Mouse (Mus musculus) heart, embryonic 12.5 days (tissue): ENCODE results near the gene Hoxd12. TPM values are rescaled to one million over a fixed set of nuclear protein-coding genes. Genes with fewer than 3 reads are reported as not detected.

Source experiments
- ATAC-seq: fragments of 200-750 bp; cut with Nextera tagmentation; 2 replicates; pipeline ENCODE4 v1.8.0; 2017; ENCODE audit warnings: moderate TSS enrichment, moderate library complexity; ENCODE audit not compliant: insufficient number of reproducible peaks, low FRiP score
- H3K27ac ChIP-seq: fragments of 300-500 bp; sonication (generic); 2 replicates; pipeline ENCODE4 v1.5.1; 2016; ENCODE audit warnings: mild to moderate bottlenecking, moderate library complexity; ENCODE audit not compliant: poor library complexity, severe bottlenecking
- H3K27me3 ChIP-seq: fragments of 300-500 bp; sonication (generic); replicated peaks from 2 replicates; pipeline ENCODE4 v1.6.1; 2016; ENCODE audit warnings: mild to moderate bottlenecking, moderate library complexity
- H3K36me3 ChIP-seq: fragments of 300-500 bp; sonication (generic); 2 replicates; pipeline ENCODE4 v1.6.1; 2016; ENCODE audit warnings: mild to moderate bottlenecking, moderate library complexity
- H3K4me1 ChIP-seq: fragments of 300-500 bp; sonication (generic); replicated peaks from 2 replicates; pipeline ENCODE4 v1.6.1; 2016; ENCODE audit warnings: mild to moderate bottlenecking
- H3K4me2 ChIP-seq: fragments of 300-500 bp; sonication (generic); 2 replicates; pipeline ENCODE4 v1.6.1; 2016; ENCODE audit warnings: mild to moderate bottlenecking, moderate library complexity
- H3K4me3 ChIP-seq: fragments of 300-500 bp; sonication (generic); 2 replicates; pipeline ENCODE4 v1.5.1; 2016; ENCODE audit warnings: mild to moderate bottlenecking
- H3K9ac ChIP-seq: fragments of 300-500 bp; sonication (generic); 2 replicates; pipeline ENCODE4 v1.6.1; 2016; ENCODE audit warnings: mild to moderate bottlenecking, moderate library complexity
- H3K9me3 ChIP-seq: fragments of 300-500 bp; sonication (generic); replicated peaks from 2 replicates; pipeline ENCODE4 v1.6.1; 2016; ENCODE audit warnings: mild to moderate bottlenecking, moderate library complexity
- WGBS: fragments of 180-500 bp; shearing (Covaris S2); methylation state at CpG from one replicate; pipeline ENCODE4 v1.1.7; 2016; 5-methylcytosine and 5-hydroxymethylcytosine counted together
- polyA plus RNA-seq: library from polyadenylated mRNA; unstranded; fragments of >200 nt; fragmentation: Nextera tagmentation; extraction: Ambion mirVana; gene quantifications from 2 replicates; pipeline ENCODE4 v1.2.1, GENCODE M21; 2016

Gene Hoxd12
- polyA plus RNA-seq, 1 experiment from 2014 or later, result 0.15 TPM

GRCm38 (mm10) chr2:74715504-74716241 is 40.9 kb downstream of the Hoxd12 start:
- no peak overlapping the region for H3K27ac ChIP-seq
- peak overlapping the region; percentile 67 for H3K4me2 ChIP-seq
- 5% methylated on average over 26 of the region's 26 CpGs for WGBS
- peaks cover 96% of the 10 kb centered on the region for H3K27me3 ChIP-seq
- H3K9me3 ChIP-seq, result no peaks in the 10 kb centered on the region
- H3K4me1 ChIP-seq, result peaks cover 13% of the 10 kb centered on the region
- H3K36me3 ChIP-seq, result no peaks in the 10 kb centered on the region
- peak overlapping the region; percentile 35 for H3K4me3 ChIP-seq
- no peak overlapping the region for H3K9ac ChIP-seq
- peak; percentile 45; the same call in 1 of the 2 replicates for ATAC-seq

DNA sequence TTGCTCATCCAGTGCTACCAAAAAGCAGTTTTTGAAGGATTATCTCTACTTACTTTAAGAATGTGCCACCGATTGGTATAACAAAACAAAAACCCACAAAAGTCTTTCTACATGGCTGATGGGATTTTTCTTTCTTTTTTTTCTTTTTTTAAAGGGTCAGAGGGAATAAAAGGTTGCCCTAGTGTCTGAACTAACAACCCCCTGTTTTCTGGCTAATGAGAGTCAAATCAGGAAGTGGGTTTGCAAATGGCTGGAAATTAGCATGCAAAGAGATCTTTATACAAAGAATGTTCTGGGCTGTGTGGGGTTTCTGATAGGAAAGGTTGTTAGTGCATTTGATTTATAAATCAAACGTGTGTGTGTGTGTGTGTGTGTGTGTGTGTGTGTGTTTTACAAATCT is 45.6 kb downstream of the Hoxd12 start:
- H3K4me1 ChIP-seq, result 0 out of 2 replicates have a peak, but pooled peaks cover 3% of the 10 kb centered on the region
- ATAC-seq, result no peak
- H3K36me3 ChIP-seq, result no peaks in the 10 kb centered on the region
- H3K4me3 ChIP-seq, result no peak overlapping the region
- 11% methylated on average over 2 of the region's 2 CpGs for WGBS
- peaks cover 99% of the 10 kb centered on the region for H3K27me3 ChIP-seq
- H3K9me3 ChIP-seq, result no peaks in the 10 kb centered on the region
- H3K27ac ChIP-seq, result no peak overlapping the region
- no peak overlapping the region for H3K4me2 ChIP-seq
- no peak overlapping the region for H3K9ac ChIP-seq

DNA sequence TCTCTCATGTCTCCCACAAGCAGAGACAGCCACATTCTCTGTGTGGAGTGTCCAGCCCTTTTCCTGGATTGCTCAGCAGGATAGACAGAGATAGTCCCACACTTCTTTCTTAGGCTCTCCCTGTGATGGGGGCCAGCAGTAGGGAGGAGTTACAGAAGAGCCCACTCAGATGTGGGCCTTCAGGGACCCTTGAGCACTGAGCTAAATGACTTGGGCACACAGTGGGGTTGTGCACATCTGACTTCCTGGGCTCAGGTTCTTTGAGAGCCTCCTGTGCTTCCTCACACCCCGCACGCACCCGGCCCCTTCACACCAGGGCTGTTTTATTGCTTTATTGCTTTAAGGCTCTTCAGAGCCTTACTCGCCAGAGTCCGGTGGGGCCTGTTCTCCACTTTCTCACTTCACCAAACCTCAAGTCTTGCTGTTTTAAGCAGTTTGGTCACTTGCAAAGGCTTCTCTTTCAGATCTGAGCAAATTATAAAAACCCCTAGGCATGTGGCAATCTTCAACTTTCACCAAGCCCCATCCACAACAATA is 46.2 kb downstream of the Hoxd12 start:
- H3K36me3 ChIP-seq, result no peaks in the 10 kb centered on the region
- 10% methylated on average over 5 of the region's 5 CpGs for WGBS
- peaks cover 98% of the 10 kb centered on the region for H3K27me3 ChIP-seq
- H3K4me3 ChIP-seq, result no peak overlapping the region
- no peaks in the 10 kb centered on the region for H3K9me3 ChIP-seq
- no peak overlapping the region for H3K4me2 ChIP-seq
- H3K9ac ChIP-seq, result no peak overlapping the region
- no peak overlapping the region for H3K27ac ChIP-seq
- no peak for ATAC-seq
- H3K4me1 ChIP-seq, result 0 out of 2 replicates have a peak, but pooled peaks cover under 1% of the 10 kb centered on the region

DNA sequence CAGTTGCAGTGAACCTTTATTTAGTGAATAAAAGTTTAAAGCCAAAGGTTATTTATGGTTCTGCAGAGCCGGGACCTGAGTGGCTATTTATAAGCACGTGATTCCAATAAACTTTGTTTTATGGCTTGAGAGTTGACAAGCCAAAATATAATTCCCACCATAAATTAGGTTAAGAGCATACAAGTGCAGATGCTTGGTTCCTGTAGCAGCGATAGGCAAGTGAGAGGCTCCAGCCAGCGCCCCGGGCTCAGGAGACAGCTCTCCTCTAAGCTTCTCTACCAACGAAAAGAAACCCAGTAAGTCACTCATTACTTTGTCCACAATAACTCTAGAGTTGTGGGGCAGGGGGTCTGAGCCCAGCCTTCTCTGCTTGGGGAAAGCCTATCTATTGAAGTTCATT is 47.1 kb downstream of the Hoxd12 start:
- 12% methylated on average over 6 of the region's 6 CpGs for WGBS
- no peak for ATAC-seq
- no peak overlapping the region for H3K27ac ChIP-seq
- peaks cover 98% of the 10 kb centered on the region for H3K27me3 ChIP-seq
- no peaks in the 10 kb centered on the region for H3K36me3 ChIP-seq
- H3K9ac ChIP-seq, result no peak overlapping the region
- H3K4me2 ChIP-seq, result no peak overlapping the region
- no peaks in the 10 kb centered on the region for H3K4me1 ChIP-seq
- no peak overlapping the region for H3K4me3 ChIP-seq
- no peaks in the 10 kb centered on the region for H3K9me3 ChIP-seq

DNA sequence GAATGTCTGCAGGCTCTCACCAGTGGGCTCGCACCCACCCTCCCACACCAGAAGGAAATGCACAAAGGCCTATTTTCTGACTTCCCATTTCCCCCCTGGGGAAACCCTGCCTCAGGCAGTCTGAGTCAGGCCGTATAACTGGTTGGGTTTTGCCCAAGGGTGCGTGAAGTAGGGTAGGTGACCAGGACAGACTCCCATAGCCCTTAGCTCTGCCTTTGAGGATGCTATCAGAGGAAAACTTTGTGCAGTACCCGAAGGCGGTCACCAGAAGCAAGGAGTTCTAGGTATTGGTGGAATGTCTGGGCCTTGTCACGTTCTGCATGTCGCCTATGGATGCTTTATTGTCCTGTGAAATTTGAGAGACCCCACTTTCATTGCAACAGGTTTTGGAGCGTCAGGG is 48.1 kb downstream of the Hoxd12 start:
- WGBS, result 9% methylated on average over 8 of the region's 8 CpGs
- no peak overlapping the region for H3K27ac ChIP-seq
- no peak overlapping the region for H3K4me2 ChIP-seq
- H3K27me3 ChIP-seq, result peaks cover 98% of the 10 kb centered on the region
- no peak for ATAC-seq
- H3K9ac ChIP-seq, result no peak overlapping the region
- no peak overlapping the region for H3K4me3 ChIP-seq
- peaks cover 9% of the 10 kb centered on the region for H3K4me1 ChIP-seq
- no peaks in the 10 kb centered on the region for H3K9me3 ChIP-seq
- H3K36me3 ChIP-seq, result no peaks in the 10 kb centered on the region

DNA sequence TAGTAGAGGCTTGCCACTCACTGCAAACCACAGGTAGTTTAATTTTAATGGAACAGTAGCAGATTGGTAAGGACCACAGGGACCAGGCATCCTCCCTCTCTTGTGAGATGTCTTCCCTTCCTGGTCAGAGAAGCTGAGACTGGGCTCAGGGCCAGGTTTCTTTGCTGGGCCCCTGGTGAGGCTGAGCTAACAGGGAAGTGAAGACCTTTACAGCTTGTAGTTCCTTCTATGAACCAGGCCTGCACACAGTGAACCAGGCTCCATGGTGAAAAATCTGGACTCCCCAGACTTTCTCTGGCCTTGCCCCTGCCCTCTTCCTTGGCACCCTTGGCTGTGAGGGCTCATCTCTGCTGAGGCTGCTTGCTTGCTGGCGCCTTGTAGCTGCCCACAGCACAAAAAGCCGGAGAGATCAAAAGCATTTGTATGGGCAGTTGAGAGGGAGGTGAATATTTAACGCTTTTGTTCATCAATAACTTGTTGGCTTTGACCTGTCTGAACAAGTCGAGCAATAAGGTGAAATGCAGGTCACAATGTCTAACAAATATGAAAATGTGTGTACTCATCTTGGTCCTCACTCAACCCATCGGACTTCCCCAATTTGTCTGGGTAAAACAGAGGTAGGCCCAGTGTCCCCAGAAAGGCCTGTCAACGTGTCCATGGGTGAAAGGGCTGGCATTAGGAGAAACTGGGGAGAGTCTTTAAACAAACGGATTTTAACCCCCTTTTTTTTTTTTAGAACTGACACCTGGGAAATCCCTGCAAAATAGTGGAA is 49.6 kb downstream of the Hoxd12 start:
- Histone ChIP-seq H3K9me3 (no peaks in the 10 kb centered on the region), H3K27me3 (peaks cover 96% of the 10 kb centered on the region), H3K27ac (no peak overlapping the region), H3K4me2 (no peak overlapping the region), H3K4me3 (no peak overlapping the region), H3K36me3 (no peaks in the 10 kb centered on the region), H3K9ac (no peak overlapping the region), H3K4me1 (peaks cover 10% of the 10 kb centered on the region)
- no peak for ATAC-seq
- 21% methylated on average over 7 of the region's 7 CpGs for WGBS

DNA sequence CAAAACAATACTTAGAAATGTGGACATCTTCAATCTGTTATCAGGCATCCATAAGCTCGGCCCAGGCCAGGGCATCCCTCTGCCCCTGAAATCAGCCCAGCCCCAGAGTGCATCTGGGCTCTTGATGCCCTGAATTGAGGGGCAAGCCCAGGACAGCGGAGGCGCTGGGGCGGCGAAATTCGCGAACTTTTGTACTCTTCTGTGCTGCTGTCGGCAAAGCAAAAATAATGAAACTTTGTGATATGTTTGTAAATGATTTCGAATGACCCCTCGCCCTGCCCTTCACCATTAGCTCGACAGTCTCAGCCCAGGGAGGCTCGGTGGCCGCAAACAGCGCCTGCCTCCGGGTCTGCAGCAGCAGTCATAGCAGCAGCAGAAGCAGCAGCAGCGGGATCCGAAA is 50.4 kb downstream of the Hoxd12 start:
- 2% methylated on average over 17 of the region's 17 CpGs for WGBS

GRCm38 (mm10) chr2:74726551-74726950 is 51.7 kb downstream of the Hoxd12 start, which contains the start of gene Gm28230:
TSS of gene Gm28230 (plus strand) at chr2:74726728.
- no peak within 1 kb of the TSS for H3K9ac ChIP-seq

More for the DNA sequence above, 50.4 kb downstream of the Hoxd12 start:
- H3K9me3 ChIP-seq, result no peaks in the 10 kb centered on the region
- H3K4me1 ChIP-seq, result peaks cover 10% of the 10 kb centered on the region
- peaks cover 94% of the 10 kb centered on the region for H3K27me3 ChIP-seq
- no peak overlapping the region for H3K27ac ChIP-seq
- no peak for ATAC-seq
- H3K4me2 ChIP-seq, result no peak overlapping the region
- no peaks in the 10 kb centered on the region for H3K36me3 ChIP-seq
- no peak overlapping the region for H3K4me3 ChIP-seq
- H3K9ac ChIP-seq, result no peak overlapping the region

GRCm38 (mm10) chr2:74726973-74727639 is 52.3 kb downstream of the Hoxd12 start:
- Histone ChIP-seq H3K4me2 (peak overlapping the region; percentile 62), H3K36me3 (no peaks in the 10 kb centered on the region), H3K4me3 (peak overlapping the region; percentile 42), H3K27me3 (peaks cover 93% of the 10 kb centered on the region), H3K9me3 (no peaks in the 10 kb centered on the region), H3K4me1 (peaks cover 10% of the 10 kb centered on the region), H3K9ac (no peak overlapping the region), H3K27ac (no peak overlapping the region)
- no peak for ATAC-seq
- WGBS, result under 1% methylated on average over 43 of the region's 43 CpGs

More at GRCm38 (mm10) chr2:74726551-74726950, 51.7 kb downstream of the Hoxd12 start, which contains the start of gene Gm28230:
- WGBS, result 7% methylated on average over 5 of the region's 5 CpGs
- H3K4me3 ChIP-seq, result peak within 1 kb of the TSS; percentile 42
- peaks cover 10% of the 10 kb centered on the region for H3K4me1 ChIP-seq
- no peaks in the 10 kb centered on the region for H3K36me3 ChIP-seq
- no peaks in the 10 kb centered on the region for H3K9me3 ChIP-seq
- peak within 1 kb of the TSS; percentile 62 for H3K4me2 ChIP-seq
- H3K27me3 ChIP-seq, result peaks cover 93% of the 10 kb centered on the region
- no peak within 1 kb of the TSS for H3K27ac ChIP-seq
- ATAC-seq, result no peak
